Mouse (Mus musculus) brain, embryonic 18.5 days (tissue): ENCODE results near the gene Fam13c.
A peak's percentile ranks its signal among the peaks of the same experiment; 100 is the strongest.

Source experiments
- DNase-seq: peaks from one replicate; pipeline ENCODE4 v3.0.0-alpha.2; 2012; ENCODE audit warnings: low read depth, low spot score

Fam13c gene

DNA sequence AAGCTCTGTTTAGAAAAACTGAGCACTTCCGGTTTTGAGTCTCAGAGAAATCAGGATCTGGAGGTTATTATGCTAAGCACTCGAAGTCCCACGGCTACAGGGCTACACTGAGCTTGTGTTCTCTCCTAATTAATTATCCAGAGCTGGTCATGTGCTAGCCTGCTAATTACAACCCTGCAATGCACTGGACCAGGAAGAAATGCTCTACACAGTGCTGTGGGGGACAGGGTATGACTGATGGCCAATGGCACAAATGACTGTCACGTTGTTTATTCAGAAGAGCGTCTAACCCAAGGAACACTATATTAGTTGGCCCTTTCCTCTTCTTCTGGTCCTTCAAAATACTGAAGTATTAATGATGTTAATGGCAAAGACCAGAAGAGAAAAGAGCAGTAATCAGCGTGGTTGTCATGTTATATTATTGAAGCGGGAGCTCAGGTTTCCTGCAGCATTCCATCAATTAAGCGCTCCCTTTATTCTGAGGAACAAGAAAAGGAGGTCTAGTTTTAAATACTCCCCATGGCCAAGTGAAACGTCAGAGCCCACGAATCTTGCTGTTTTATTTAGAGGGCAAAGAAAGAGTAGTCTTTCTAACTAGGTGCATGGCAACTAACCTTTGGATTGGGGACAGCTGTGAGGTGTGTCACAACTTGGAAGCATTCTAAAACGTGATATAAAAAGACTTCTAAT, 18.4 kb downstream of the Fam13c start:
- no peak for DNase-seq

DNA sequence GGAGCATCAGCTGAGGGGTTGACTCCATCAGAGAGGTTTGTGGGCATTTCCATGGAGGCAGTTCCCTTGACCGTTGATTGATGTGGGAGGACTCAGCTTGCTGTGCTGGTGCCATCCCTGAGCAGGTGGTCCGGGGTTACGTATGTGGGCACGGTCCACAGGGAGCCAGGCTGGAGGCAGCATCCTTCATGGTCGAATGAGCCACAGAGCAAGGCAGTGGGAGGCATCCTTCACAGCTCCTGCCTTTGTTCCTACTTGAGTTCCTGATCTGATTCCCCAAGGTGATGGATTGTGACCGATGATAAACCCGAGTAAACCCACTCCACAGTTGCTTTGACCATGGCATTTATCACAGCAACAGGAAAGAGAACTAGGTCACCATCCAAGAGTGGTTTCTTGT, 25.4 kb downstream of the Fam13c start:
- no peak for DNase-seq

DNA sequence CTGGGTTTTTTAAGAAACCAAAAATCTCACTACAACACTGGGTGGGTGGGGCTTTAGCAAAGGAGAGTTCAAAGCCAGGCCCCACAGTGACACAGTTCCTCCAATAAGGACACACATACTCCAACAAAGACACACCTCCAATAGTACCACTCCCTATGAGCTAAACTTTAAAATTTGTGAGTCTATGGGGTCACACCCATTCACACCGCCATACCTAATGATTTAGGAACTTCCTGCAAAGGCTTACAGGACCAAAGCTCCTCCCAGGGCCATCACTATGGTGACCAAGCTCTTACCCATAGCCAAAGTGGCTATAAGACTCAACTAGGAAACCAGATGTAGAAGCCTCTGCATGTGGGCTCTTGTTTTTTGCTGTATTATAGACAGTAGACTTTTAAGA, 30.6 kb downstream of the Fam13c start:
- DNase-seq, result no peak

DNA sequence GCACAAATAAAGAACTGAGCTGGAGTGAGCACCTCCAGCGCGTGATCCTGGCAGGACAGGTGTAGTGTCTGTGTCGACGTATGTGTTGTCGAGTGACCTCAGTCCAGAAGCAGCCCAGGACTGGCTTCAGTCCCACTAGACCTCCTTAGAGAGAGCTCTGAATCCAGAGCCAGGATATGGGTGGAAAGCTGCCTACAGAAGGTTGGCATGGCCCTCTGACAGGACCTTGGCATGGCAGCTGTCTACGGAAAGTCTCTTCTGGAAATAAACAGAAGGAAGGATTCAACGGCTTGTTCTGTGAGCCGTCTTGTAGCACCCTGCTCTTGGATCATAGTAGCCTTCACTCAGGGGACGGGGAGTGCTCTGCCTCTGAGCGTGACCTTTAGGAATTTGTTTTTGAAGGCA, 37.5 kb downstream of the Fam13c start:
- no peak for DNase-seq

DNA sequence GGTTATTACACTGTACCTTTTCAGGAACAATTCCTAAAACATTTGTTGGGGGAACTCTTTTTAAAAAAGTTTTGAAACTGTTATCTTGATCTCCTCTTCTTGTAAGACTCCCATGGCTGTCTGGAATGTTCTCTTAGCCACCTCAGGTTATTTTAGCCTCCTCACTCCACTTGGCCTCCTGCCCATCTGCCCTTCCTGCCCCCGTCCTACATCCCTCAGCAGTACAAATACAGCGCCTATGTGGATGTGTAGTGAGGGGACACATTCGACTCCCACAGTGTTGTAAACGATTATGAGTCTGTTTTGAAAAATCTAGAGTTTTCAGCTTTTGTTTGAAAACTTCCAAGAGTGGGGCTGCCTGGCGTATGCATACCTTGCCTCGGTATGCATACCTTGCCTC, 43.5 kb downstream of the Fam13c start:
- no peak for DNase-seq

DNA sequence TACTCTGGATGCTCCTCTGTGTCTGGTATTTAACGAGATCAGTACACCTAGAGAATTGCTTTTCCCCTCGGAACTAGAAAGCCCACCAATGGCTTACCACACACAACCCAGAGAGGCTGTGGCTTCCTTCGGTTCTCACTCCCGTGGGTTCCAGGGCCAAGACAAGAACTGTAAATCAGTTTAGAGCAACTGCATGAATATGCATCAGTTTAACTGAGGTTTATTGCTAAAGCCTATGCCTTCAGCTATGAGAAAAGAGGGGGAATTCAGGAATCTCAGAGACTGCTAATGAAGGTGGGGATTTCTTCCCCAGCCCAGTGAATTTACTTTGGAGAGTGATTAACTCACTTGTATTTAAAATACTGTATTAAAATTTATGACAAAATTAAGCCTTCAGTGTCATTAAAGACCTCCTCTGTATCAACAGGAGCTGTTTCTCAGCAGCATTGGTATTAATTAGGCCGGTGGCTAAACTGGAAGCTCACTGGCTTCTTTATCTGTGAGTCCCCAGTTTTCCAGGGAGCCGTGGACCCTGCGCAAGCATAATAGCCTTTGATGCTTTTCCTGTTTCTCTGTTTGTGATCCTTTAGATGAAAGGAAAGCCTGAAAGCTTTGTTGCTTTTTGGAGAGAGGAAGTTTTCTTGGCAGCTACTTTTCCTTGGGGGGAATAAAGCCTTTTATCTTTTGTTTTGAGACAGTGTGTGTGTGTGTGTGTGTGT, 44.4 kb downstream of the Fam13c start:
- peak; percentile 59 for DNase-seq

DNA sequence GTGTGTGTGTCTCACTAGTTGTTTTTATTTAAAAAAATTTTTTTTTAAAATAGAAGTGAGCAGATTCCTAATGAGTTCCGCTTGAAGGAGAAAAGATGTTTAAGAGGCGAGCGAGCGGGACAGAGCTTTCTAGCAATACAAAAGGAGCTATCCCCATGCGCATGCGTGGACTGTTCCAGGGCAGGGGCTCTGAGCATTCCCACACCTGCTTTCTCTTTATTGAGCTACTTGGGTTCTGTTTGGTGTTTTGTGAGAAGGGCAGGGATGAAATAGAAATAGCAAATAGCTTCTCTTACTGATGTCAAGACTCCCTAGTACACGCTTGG, 45.0 kb downstream of the Fam13c start:
- DNase-seq, result peak; percentile 49

DNA sequence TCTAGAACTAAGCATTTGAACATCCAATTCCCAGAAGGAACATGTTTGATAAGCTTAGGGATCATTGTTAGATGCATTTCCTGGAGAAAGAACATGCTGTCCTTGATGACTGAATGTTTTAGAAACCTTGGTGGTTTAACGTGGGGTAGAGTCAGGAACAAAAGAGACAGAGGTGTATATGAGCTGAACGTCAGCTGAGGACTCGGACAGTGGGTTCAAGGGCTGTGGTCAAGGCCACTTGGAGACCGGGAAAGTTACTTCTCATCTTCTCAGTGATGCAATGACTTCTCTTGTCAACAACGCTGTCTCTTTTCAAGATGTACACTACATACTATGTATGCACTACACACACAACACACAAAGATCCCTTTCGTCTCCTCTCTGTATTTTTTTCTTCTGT, 46.4 kb downstream of the Fam13c start:
- DNase-seq, result no peak

DNA sequence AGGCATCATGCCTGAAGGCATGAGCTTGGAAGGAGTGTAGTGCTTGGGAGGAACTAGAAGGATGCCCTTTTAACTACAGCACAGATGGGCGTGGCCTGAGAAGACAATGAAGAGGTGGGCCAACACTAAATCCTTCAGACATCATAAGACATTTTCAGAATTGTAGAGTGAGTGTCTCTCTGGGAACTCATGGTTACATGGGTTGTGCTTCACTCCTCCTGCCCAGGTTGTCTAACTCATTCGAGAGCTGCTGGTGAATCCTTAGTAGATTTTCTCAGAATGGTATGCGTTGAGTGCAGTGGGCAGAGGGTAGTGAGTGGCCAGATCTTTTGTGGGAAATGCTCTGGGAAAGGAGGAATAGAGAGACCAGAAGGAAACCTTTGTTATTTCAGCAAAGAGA, 53.6 kb downstream of the Fam13c start:
- no peak for DNase-seq

DNA sequence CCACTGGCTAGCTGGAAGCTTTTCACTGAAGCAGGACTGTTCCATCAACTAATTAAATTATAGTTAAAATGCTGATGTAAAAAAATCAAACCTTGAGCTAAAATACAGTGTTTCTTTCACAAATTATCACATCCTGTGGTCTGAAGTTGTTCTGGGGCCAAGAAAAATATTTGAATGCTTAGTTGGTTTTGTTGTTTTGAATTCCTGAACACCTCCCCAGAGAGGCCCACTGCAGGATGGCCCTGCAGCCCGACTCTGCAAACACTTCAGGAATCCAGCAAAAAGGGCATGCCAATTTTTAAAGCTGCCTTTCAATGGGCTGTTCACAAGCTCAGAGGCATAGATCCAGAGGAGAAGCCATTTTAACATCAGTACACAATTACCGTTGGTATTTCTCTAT, 54.2 kb downstream of the Fam13c start:
- DNase-seq, result no peak

DNA sequence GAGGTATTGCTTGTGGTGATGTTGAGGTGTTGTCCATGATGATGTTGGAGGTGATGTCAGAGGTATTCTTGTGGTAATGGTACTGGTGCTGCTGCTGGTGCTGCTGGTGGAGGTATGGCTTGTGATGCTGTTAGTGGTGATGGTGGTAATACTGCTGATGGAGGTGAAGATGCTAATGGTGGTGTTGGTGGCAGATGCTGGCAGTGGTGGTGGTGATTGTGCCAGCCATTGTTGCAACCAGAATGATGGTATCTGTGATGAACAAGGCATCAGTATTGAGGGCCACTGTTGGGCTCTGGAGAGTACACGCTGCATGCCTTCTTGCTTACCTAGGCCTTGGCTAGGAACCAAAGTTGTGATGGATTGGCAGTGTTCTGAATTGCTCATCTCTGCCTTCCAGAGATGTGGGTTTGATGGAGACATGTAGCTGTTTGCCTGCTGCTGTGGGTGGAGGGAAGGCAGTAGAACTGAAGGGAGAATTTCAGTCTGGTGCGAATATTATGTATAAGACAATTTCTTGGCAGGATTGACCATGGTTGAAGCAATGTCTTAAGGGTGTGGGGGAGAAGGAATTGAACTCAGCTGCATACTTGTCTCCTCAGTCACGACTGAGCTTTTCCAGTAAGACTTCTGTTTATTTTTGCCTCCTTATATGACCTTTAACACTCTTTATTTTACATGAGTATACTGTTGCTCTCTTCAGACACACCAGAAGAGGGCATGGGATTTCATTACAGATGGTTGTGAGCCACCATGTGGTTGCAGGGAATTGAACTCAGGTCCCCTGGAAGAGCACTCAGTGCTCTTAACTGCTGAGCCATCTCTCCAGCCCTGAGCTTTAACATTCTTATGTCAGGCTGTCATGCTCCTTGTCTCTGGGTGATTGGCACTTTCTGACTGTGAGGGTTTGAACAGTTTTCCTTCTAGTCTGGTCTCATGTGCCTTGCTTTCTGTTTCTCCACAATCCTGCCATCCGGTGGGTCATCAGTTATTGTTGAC, 55.1 kb downstream of the Fam13c start:
- DNase-seq, result no peak

DNA sequence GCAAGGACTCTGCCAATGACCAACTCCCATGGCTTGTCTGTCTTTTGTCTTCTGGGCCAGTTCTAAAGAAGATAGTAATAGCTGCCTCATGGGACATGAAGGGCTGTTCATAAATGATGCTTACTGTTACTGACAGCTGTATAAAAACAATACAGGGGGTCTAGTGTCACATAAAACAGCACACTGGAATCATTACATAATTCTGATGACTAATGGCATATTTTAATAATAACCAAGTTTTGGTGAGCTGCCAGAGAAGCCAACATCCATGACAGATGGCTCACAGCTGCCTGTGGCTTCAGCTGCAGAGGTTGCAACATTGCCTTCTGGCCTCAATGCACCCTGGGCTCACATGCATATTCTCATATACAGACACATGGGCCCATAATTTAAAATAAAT, 56.7 kb downstream of the Fam13c start:
- no peak for DNase-seq

DNA sequence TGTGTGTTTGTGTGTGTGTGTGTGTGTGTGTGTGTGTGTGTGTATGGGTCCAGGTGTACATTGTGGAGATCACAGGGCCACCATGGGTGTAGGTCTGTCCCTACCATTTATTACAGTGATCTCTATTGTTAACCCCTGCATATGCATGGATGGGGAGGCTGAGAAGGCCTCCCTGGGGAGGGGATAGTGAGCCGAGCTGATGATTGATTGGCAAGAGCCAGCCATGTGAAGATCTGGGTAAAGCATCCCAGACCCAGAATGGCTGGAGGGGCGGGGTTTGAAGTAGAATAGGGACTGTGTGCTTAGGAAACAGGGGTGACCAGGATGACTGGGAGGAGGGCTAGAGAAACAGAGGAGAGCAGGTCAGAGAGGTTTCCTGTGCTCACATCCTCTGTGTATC, 58.0 kb downstream of the Fam13c start:
- no peak for DNase-seq

DNA sequence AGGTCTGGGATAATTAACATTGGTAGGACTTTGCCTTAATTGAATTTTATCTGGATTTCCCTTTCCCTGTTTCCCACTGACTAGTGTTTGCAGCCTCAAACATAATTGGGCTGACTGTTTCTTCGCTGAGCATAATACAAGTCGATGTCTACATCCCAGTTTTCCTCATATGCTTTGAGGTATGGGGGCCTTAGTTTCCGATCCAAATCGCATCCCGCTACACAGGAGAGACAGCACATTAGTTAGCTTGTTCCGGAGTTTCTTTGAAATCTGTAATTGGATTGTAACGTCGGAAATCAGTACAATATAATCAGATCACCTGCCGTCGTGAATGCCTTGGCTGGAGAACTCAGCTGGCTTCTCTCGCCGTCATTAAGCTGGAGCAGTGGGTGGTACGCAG, 59.0 kb downstream of the Fam13c start:
- no peak for DNase-seq

DNA sequence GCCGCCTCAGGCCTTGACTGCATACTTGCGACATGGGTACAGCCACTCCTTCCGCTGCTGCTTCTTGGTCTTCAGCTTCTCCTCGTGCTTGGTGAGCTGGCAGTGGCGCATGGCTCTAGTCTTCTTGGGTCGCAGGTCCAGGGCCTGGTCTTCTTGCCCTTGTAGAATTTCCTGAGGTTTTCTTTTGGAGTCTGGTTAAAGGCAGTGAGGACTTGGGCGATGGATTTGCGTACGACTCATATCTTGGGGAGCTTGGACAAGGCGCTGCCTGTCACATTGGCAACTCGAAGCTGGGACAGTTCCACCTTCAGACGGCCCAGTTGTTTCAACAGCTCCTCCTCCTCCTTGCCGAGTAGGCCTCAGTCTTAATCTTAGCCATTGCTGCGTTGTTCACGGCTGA, 64.6 kb downstream of the Fam13c start:
- no peak for DNase-seq

DNA sequence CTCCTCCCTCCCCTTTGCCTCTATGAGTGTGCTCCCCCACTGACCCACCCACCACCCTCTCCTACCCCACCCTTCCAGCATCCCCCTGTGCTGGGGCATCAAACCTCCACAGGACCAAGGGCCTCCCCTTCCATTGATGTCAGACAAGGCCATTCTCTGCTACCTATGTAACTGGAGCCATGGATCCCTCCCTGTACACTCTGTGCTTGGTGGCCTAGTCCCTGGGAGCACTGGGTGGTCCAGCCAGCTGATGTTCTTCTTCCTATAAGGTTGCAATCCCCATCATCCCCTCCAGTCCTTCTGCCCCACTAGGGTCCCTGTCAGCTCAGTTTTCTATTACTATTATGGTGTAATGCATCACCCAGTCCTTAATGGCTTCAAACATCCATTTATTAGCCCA, 65.1 kb downstream of the Fam13c start:
- no peak for DNase-seq

DNA sequence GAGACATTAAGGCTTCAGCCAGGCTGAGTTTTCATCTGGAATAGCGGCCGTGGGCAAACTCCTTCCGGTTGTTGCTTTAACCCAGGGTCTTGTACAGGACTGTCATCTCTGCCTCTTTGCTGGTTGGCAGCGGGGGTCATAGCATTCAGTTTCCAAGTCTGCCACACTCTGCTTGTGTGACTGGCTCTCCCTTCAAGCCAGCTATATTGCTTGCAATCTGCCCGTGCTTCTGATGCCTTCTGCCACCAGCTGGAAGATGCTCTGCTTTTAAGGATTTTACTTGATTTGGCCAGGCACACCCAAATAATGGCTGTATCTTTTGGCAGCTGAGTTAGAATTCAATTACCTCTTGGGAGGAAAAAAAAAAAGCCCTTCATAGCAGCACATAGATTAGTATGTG, 65.6 kb downstream of the Fam13c start:
- no peak for DNase-seq

DNA sequence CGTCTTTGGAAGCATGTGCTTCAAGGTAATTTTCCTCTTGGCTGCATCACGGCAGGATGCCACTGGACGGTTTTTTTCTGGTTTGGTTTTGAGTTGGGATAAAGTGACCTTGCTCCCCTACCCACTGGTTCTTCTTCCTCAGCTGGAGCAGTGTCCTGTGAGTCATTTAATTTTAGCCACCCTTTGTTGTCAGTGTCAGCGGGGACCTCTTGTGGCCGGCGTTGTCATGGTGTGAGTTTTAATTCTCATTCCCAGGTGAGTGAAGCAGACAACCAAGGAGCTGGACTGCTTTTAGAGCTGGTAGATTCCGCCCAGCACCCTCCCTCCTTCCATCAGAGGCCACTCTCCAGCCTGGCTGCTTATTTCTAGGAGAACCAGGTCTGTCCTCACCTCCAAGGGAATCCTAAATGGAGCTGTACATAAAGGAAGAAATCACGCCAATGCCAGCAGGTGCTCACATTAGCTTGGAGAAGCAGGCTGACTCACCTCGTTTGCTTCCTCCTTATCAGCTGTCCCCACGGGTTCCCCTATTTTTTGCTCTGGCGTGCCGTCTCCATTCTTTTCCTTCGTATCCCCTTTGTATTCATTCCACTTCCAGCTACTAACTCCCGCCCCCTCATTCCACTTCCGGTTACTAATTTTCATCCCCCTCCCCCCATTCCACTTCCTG, 66.4 kb downstream of the Fam13c start:
- no peak for DNase-seq

DNA sequence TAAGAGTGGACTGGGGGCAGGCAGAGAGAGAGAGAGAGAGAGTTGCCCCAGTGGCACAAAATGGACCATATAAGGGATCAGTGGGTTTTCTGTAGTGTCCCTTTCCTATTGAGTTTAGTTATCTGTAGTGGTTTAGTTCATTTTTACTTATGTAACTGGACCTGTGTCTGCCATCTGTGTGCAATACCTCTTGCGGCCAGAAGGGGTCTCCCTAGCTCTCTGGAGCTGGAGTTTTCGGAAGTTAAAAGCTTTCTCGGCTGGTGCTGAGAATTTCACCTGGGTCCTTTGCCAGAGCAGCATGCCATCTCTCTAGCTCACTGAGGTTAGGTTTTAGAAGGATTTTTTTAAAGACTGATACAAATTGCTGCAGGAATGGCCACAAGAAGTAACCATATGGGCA, 67.6 kb downstream of the Fam13c start:
- no peak for DNase-seq

DNA sequence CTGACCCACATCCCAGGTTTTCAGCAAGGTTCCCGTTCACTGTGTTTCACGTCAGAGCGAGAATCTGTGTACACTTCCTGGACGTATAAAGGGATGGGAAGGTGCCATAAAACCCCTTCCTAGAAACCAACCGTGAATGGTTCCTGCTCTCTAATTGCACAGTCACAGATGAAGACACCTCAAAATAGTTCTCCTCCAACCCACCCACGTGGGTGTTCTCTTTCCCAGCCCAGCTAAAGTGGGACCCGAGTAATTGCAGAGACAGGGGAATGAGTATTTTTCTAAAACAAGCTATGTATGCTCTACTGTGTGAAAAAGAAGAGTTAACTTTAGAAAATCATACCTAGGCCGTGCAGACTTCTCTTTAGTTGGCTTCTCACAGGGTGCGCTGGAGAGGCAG, 74.6 kb downstream of the Fam13c start:
- no peak for DNase-seq

DNA sequence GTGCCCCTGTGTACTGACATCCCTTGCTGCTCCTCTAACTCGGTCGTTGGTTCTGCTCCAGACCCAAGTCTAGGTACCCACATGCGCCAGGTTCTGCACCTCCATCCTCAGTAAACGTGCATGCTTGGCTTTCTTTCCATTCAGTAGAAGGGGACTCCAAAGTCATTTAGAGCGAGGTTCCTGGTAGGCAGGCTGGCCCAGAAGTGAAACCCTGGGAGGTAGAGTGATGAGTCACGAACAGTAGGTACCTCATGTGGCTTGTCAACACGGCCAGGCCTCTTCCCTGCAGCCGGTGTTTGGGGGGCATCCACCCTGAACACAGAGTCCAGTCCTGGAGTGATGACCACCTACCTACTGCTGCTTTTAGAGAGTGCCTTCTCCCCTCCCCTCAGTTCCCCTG, 76.4 kb downstream of the Fam13c start:
- DNase-seq, result no peak

DNA sequence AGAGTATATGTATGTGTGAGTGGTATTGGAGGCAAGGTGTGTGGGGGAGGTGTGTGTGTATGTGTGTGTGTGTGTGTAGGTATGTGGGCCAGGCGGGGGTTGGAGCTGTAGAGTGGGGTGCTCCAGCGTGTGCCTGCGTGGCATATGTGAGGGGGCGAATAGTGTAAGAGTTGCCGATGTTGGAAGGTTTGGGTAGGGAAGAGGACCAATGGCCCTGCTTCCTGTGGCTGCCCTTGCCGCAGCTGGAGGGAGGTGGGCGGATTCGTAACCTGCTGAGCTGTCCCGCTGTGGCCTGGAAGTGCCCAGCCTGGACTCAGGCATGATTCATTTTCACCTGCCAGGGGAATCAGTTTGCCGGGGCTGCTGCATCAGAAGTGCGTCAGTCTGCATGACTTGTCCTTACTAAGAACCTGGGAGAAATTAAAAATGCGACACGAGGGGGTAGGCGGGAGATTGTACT, 79.4 kb downstream of the Fam13c start:
- DNase-seq, result no peak
